ENCODE assay signal across 11 mouse cellular contexts in the genomic region with DNA sequence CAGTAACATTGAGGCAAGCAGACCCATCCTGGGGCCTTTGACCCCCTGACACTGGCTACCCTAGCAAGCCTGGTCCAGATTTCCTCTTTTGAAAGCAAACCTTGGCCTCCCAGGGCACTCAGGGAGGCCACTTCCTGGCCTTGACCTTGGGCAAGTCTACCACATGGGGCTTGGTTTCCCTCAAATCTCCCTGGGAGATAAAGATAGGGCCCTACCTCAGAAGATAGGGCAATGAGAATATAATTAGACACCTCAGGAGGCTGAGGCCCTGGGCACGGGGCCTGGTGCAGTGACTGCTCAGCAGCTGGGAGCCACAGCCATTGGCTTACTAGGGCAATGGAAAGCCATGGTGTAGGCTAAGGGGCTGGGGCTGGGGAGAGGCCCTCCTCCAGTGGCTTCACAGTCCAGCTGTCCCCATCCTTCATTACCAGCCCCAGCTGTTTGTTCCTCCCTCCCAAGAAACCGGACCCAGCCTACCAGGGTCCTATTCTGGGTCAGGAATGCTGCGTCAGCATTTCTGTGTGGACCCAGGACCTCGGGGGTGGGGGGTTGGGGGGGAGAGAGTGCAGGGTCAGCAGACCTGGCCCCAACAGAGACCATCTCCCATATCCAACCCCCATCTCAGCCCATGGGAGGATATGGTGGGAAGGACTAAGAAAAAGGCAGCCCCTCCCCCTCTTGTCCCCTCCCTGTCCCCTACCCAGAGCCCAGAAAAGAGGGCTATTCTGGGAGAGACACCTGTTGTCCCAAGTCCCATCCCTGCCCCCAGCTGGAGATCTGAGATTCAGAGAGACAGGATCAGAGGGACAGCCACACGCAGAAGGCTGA. TPM values are rescaled to one million over a fixed set of nuclear protein-coding genes. Genes with fewer than 3 reads are reported as not detected.
DNase-seq lines count a peak whose midpoint lies in the region; ATAC-seq and TF ChIP-seq lines count a peak whose summit lies in the region.
"Had no signal": no experiment of that assay in that cellular context is flagged by ENCODE, and none has a peak within 500 bp of the region (broad histone marks: within the 10 kb centered on the region; RNA-seq: fewer than 3 reads in every experiment).

No protein-coding gene starts in this region.

- peaks cover 22% of the 10 kb centered on the region for H3K4me1 ChIP-seq in hindbrain, embryonic 10.5 days (replicated peaks)
- H3K4me1 ChIP-seq in hindbrain, embryonic 11.5 days (replicated peaks; ENCODE audit: control insufficient read depth, insufficient read depth, low read length): peaks cover 2% of the 10 kb centered on the region; the same call in 1 of the 2 replicates
- peaks cover 8% of the 10 kb centered on the region for H3K4me1 ChIP-seq in ES-Bruce4 (ENCODE audit: control insufficient read depth, insufficient read depth, low read length)
- peaks cover 14% of the 10 kb centered on the region for H3K4me1 ChIP-seq in liver, postnatal 0 days (ENCODE audit: insufficient read depth)

- 51% methylated on average over 5 of the region's 5 CpGs for WGBS in hindbrain, embryonic 10.5 days
- WGBS in hindbrain, embryonic 11.5 days: 49% methylated on average over 5 of the region's 5 CpGs
- 44% methylated on average over 5 of the region's 5 CpGs for WGBS in liver, postnatal 0 days (ENCODE audit: insufficient replicate concordance)

- peaks cover 17% of the 10 kb centered on the region for H3K27me3 ChIP-seq in hindbrain, embryonic 10.5 days (ENCODE audit: insufficient read depth, poor library complexity, severe bottlenecking)
- no peaks in the 10 kb centered on the region for H3K27me3 ChIP-seq in hindbrain, embryonic 11.5 days (ENCODE audit: control insufficient read depth, insufficient read depth, low read length)
- H3K27me3 ChIP-seq in ES-Bruce4 (ENCODE audit: control insufficient read depth, insufficient read depth, low read length, poor library complexity, severe bottlenecking): no peaks in the 10 kb centered on the region
- 0 out of 2 replicates have a peak, but pooled peaks cover 8% of the 10 kb centered on the region for H3K27me3 ChIP-seq in liver, postnatal 0 days (ENCODE audit: insufficient read depth, low read length)

- H3K27ac ChIP-seq in hindbrain, embryonic 10.5 days: no peak overlapping the region
- H3K27ac ChIP-seq in hindbrain, embryonic 11.5 days (ENCODE audit: low read depth, low read length): no peak overlapping the region
- H3K27ac ChIP-seq in ES-Bruce4 (ENCODE audit: insufficient read depth, low read length): no peak overlapping the region
- H3K27ac ChIP-seq in liver, postnatal 0 days (ENCODE audit: low read depth): no peak overlapping the region
- H3K27ac ChIP-seq: heart, adult 2 months; neural tube, embryonic 13.5 days had no signal

- H3K4me3 ChIP-seq in hindbrain, embryonic 10.5 days: peak overlapping the region; percentile 61; the same call in 1 of the 2 replicates
- no peak overlapping the region for H3K4me3 ChIP-seq in hindbrain, embryonic 11.5 days (ENCODE audit: low read depth, low read length)
- H3K4me3 ChIP-seq in ES-Bruce4 (ENCODE audit: low read depth, low read length): peak overlapping the region; percentile 79
- no peak overlapping the region for H3K4me3 ChIP-seq in liver, postnatal 0 days (ENCODE audit: low read depth, low read length)
- H3K4me3 ChIP-seq: heart, adult 2 months had no signal

- no peak for ATAC-seq in hindbrain, embryonic 11.5 days (ENCODE audit: low FRiP score)
- no peak for ATAC-seq in liver, postnatal 0 days

- TF ChIP-seq POLR2A in ES-Bruce4 (IDR thresholded peaks at IDR 0.05; ENCODE audit: insufficient read depth, low read length): no peak

- no peak overlapping the region for H3K9ac ChIP-seq in hindbrain, embryonic 11.5 days (ENCODE audit: low read depth, low read length)
- H3K9ac ChIP-seq in ES-Bruce4 (ENCODE audit: low read depth, poor library complexity, severe bottlenecking): peak overlapping the region; percentile 61
- no peak overlapping the region for H3K9ac ChIP-seq in liver, postnatal 0 days (replicated peaks)

- no peak overlapping the region for H3K4me2 ChIP-seq in hindbrain, embryonic 11.5 days (replicated peaks; ENCODE audit: low read depth, low read length)
- 0 out of 2 replicates have a peak overlapping the region, but pooled peaks have one; percentile 6 for H3K4me2 ChIP-seq in liver, postnatal 0 days (ENCODE audit: low read depth, low read length)

- no peak for DNase-seq in hindbrain, embryonic 10.5 days (ENCODE audit: low spot score)
- DNase-seq in hindbrain, embryonic 11.5 days (ENCODE audit: low spot score): no peak
- DNase-seq in gastrocnemius, postnatal 10 days: peak; percentile 64
- no peak for DNase-seq in liver, postnatal 0 days
- DNase-seq in cerebellum, adult 9-11 months: no peak
- DNase-seq in left cerebral cortex, postnatal 36 days (ENCODE audit: low spot score in 2 of 2): no peak
- no peak for DNase-seq in cerebellum, postnatal 10 days
- DNase-seq: heart, adult 2 months; layer of hippocampus, postnatal 36 days had no signal

- TF ChIP-seq CTCF in ES-Bruce4 (IDR thresholded peaks at IDR 0.05; ENCODE audit: low read depth, low read length): no peak
- TF ChIP-seq CTCF in liver, postnatal 0 days (IDR thresholded peaks at IDR 0.05; ENCODE audit: low read depth): no peak

- no peaks in the 10 kb centered on the region for H3K9me3 ChIP-seq in hindbrain, embryonic 10.5 days
- no peaks in the 10 kb centered on the region for H3K9me3 ChIP-seq in hindbrain, embryonic 11.5 days (ENCODE audit: control insufficient read depth, low read length)
- H3K9me3 ChIP-seq in ES-Bruce4 (replicated peaks; ENCODE audit: control insufficient read depth, insufficient read depth, low read length, poor library complexity, severe bottlenecking): no peaks in the 10 kb centered on the region
- no peaks in the 10 kb centered on the region for H3K9me3 ChIP-seq in liver, postnatal 0 days (ENCODE audit: low read length)
- H3K9me3 ChIP-seq: neural tube, embryonic 13.5 days had no signal

- no peaks in the 10 kb centered on the region for H3K36me3 ChIP-seq in hindbrain, embryonic 10.5 days
- no peaks in the 10 kb centered on the region for H3K36me3 ChIP-seq in hindbrain, embryonic 11.5 days (ENCODE audit: control insufficient read depth, insufficient read depth, low read length)
- H3K36me3 ChIP-seq in ES-Bruce4 (ENCODE audit: control insufficient read depth, insufficient read depth, low read length, poor library complexity, severe bottlenecking): no peaks in the 10 kb centered on the region
- H3K36me3 ChIP-seq in liver, postnatal 0 days (replicated peaks; ENCODE audit: insufficient read depth, low read length): no peaks in the 10 kb centered on the region
- H3K36me3 ChIP-seq: neural tube, embryonic 13.5 days had no signal

- intact Hi-C loops in left cerebral cortex, postnatal 36 days (cut with DNase I): no loop called here

- TF ChIP-seq EP300 in ES-Bruce4 (IDR thresholded peaks at IDR 0.05; ENCODE audit: insufficient read depth, low read depth, low read length): no peak
- no peak for TF ChIP-seq EP300 in liver, postnatal 0 days (IDR thresholded peaks at IDR 0.05; ENCODE audit: low read depth)

RNA-seq across cellular contexts. Expression of a gene that starts 1.2 kb away (rescaled TPM):
- 0.51 and 0.97 TPM in 2 replicates for polyA plus RNA-seq in hindbrain, embryonic 10.5 days (2016; fragmentation: Nextera tagmentation; extraction: Ambion mirVana)
- 1.1 and 1.5 TPM in 2 replicates for polyA plus RNA-seq in hindbrain, embryonic 11.5 days (2014; fragmentation: Nextera tagmentation; extraction: Ambion mirVana)
- polyA plus RNA-seq in ES-Bruce4 (2011; ENCODE audit: insufficient read depth, insufficient read length, low read depth, missing spikeins): 8.4 and 10.3 TPM in 2 replicates
- 100 to 1,000 TPM; 715 to 728 TPM for total RNA-seq in gastrocnemius, postnatal 10 days (2021)
- polyA plus RNA-seq in liver, postnatal 0 days (2015; fragmentation: Nextera tagmentation; extraction: Ambion mirVana): 0.09 and 0.33 TPM in 2 replicates
- total RNA-seq in left cerebral cortex, postnatal 36 days (2021): 10 to 100 TPM in 1 of 2 experiments, 1 to 10 TPM in 1; 4.9 to 11.0 TPM

RNA-seq across cellular contexts. Expression of a gene that starts 10.9 kb away (rescaled TPM):
- 0.34 and 0.54 TPM in 2 replicates for polyA plus RNA-seq in hindbrain, embryonic 10.5 days (2016; fragmentation: Nextera tagmentation; extraction: Ambion mirVana)
- polyA plus RNA-seq in hindbrain, embryonic 11.5 days (2014; fragmentation: Nextera tagmentation; extraction: Ambion mirVana): 0.28 and 0.52 TPM in 2 replicates
- 23.0 and 31.5 TPM in 2 replicates for polyA plus RNA-seq in ES-Bruce4 (2011; ENCODE audit: insufficient read depth, insufficient read length, low read depth, missing spikeins)
- 1 to 10 TPM in 1 of 2 experiments, under 1 TPM in 1; 0.86 to 1.4 TPM for total RNA-seq in gastrocnemius, postnatal 10 days (2021)
- polyA plus RNA-seq in liver, postnatal 0 days (2015; fragmentation: Nextera tagmentation; extraction: Ambion mirVana): 0.94 and 1.7 TPM in 2 replicates
- 1 to 10 TPM in 1 of 2 experiments, under 1 TPM in 1; 0.89 to 2.5 TPM for total RNA-seq in left cerebral cortex, postnatal 36 days (2021)

RNA-seq across cellular contexts. Expression of a gene that starts 32.3 kb away (rescaled TPM):
- polyA plus RNA-seq in hindbrain, embryonic 10.5 days (2016; fragmentation: Nextera tagmentation; extraction: Ambion mirVana): 17.6 and 18.4 TPM in 2 replicates
- polyA plus RNA-seq in hindbrain, embryonic 11.5 days (2014; fragmentation: Nextera tagmentation; extraction: Ambion mirVana): 14.8 and 16.5 TPM in 2 replicates
- polyA plus RNA-seq in ES-Bruce4 (2011; ENCODE audit: insufficient read depth, insufficient read length, low read depth, missing spikeins): 12.6 and 13.3 TPM in 2 replicates
- 10 to 100 TPM; 11.7 to 12.5 TPM for total RNA-seq in gastrocnemius, postnatal 10 days (2021)
- 10.5 and 12.5 TPM in 2 replicates for polyA plus RNA-seq in liver, postnatal 0 days (2015; fragmentation: Nextera tagmentation; extraction: Ambion mirVana)
- total RNA-seq in left cerebral cortex, postnatal 36 days (2021): 10 to 100 TPM; 35.3 to 40.3 TPM

RNA-seq across cellular contexts. Expression of a gene that starts 46.3 kb away (rescaled TPM):
- polyA plus RNA-seq in hindbrain, embryonic 10.5 days (2016; fragmentation: Nextera tagmentation; extraction: Ambion mirVana): 1.1 TPM in 2 replicates
- 0.45 and 0.69 TPM in 2 replicates for polyA plus RNA-seq in hindbrain, embryonic 11.5 days (2014; fragmentation: Nextera tagmentation; extraction: Ambion mirVana)
- polyA plus RNA-seq in ES-Bruce4 (2011; ENCODE audit: insufficient read depth, insufficient read length, low read depth, missing spikeins): not detected in 2 replicates
- total RNA-seq in gastrocnemius, postnatal 10 days (2021): under 1 TPM; 0.32 to 0.35 TPM
- polyA plus RNA-seq in liver, postnatal 0 days (2015; fragmentation: Nextera tagmentation; extraction: Ambion mirVana): not detected in 2 replicates
- 1 to 10 TPM in 1 of 2 experiments, under 1 TPM in 1; 0.88 to 1.4 TPM for total RNA-seq in left cerebral cortex, postnatal 36 days (2021)

RNA-seq across cellular contexts. Expression of a gene that starts 46.5 kb away (rescaled TPM):
- 3.5 and 3.6 TPM in 2 replicates for polyA plus RNA-seq in hindbrain, embryonic 10.5 days (2016; fragmentation: Nextera tagmentation; extraction: Ambion mirVana)
- 4.6 and 6.5 TPM in 2 replicates for polyA plus RNA-seq in hindbrain, embryonic 11.5 days (2014; fragmentation: Nextera tagmentation; extraction: Ambion mirVana)
- polyA plus RNA-seq in ES-Bruce4 (2011; ENCODE audit: insufficient read depth, insufficient read length, low read depth, missing spikeins): 9.2 and 12.1 TPM in 2 replicates
- 1 to 10 TPM; 1.9 to 2.4 TPM for total RNA-seq in gastrocnemius, postnatal 10 days (2021)
- polyA plus RNA-seq in liver, postnatal 0 days (2015; fragmentation: Nextera tagmentation; extraction: Ambion mirVana): 0.13 and 0.21 TPM in 2 replicates
- total RNA-seq in left cerebral cortex, postnatal 36 days (2021): 10 to 100 TPM; 41.8 to 62.4 TPM

Comparison
In these comparisons a context has a peak if more than half of its experiments do, and no peak if none do; other contexts are left out.
1. H3K4me3 ChIP-seq: peak in hindbrain, embryonic 10.5 days (single experiment) and ES-Bruce4 (single experiment); none in hindbrain, embryonic 11.5 days (single experiment) and liver, postnatal 0 days (single experiment).